Mouse (Mus musculus) neural tube, embryonic 15.5 days (tissue): ENCODE measurements around the gene Lysmd2. TPM values are rescaled to one million over a fixed set of nuclear protein-coding genes. Genes with fewer than 3 reads are reported as not detected.
"Not testable (repeated sequence)": the region's sequence is repeated elsewhere in the genome, so short reads cannot be mapped to it uniquely, and the experiment has no call there.

Experiments
- ATAC-seq: fragments of 200-750 bp; cut with Nextera tagmentation; 2 replicates; pipeline ENCODE4 v1.8.0; 2017; ENCODE audit warnings: mild to moderate bottlenecking, moderate TSS enrichment, moderate library complexity; ENCODE audit not compliant: low FRiP score
- H3K27ac ChIP-seq: fragments of 300-500 bp; sonication (generic); replicated peaks from 2 replicates; pipeline ENCODE4 v1.5.1; 2015; ENCODE audit warnings: mild to moderate bottlenecking, inconsistent platforms
- H3K27me3 ChIP-seq: fragments of 300-500 bp; sonication (generic); replicated peaks from 2 replicates; pipeline ENCODE4 v1.6.1; 2015; ENCODE audit warnings: inconsistent platforms
- H3K36me3 ChIP-seq: fragments of 300-500 bp; sonication (generic); 2 replicates; pipeline ENCODE4 v1.6.1; 2015; ENCODE audit warnings: inconsistent platforms
- H3K4me1 ChIP-seq: fragments of 300-500 bp; sonication (generic); 2 replicates; pipeline ENCODE4 v1.6.1; 2015; ENCODE audit warnings: inconsistent platforms
- H3K4me2 ChIP-seq: fragments of 300-500 bp; sonication (generic); 2 replicates; pipeline ENCODE4 v1.6.1; 2015; ENCODE audit warnings: inconsistent platforms, mild to moderate bottlenecking, moderate library complexity
- H3K4me3 ChIP-seq: fragments of 300-500 bp; sonication (generic); replicated peaks from 2 replicates; pipeline ENCODE4 v1.5.1; 2015; ENCODE audit warnings: mild to moderate bottlenecking, inconsistent platforms
- H3K9ac ChIP-seq: fragments of 300-500 bp; sonication (generic); replicated peaks from 2 replicates; pipeline ENCODE4 v1.6.1; 2015; ENCODE audit warnings: mild to moderate bottlenecking, inconsistent platforms
- H3K9me3 ChIP-seq: fragments of 300-500 bp; sonication (generic); replicated peaks from 2 replicates; pipeline ENCODE4 v1.6.1; 2016; ENCODE audit warnings: inconsistent platforms
- whole genome bisulfite sequencing: fragments of 180-500 bp; shearing (Covaris S2); methylation state at CpG from one replicate; pipeline ENCODE4 v1.1.7; 2015; ENCODE audit warnings: mixed read lengths; 5-methylcytosine and 5-hydroxymethylcytosine counted together
- polyA plus RNA-seq: library from polyadenylated mRNA; unstranded; fragments of >200 nt; fragmentation: Nextera tagmentation; extraction: Ambion mirVana; gene quantifications from 2 replicates; pipeline ENCODE4 v1.2.1, GENCODE M21; 2015

Gene Lysmd2
- polyA plus RNA-seq, 1 experiment from 2014 or later = 39.5 TPM

DNA sequence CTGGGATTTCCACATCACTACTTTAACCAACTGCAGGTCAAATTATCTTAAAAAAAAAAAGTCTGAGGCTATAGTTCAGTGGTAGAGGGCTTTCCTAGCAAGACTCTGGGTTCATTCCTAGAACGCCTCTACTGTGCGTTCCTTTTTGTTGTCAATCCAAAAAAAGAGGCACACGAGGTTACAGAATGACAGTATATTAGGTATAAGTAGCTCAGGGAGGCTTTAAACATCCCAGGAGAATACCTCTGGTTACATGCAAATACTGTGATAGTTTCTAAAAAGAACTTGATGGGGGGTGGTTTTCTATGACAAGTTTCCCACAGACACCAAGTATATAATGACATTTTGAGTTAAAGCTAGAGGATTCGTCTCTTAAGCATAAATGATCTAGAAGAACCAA lies 18.0 kb upstream of the Lysmd2 start:
- Histone ChIP-seq H3K4me3 (no peak overlapping the region), H3K9me3 (no peaks in the 10 kb centered on the region), H3K36me3 (peaks cover 12% of the 10 kb centered on the region), H3K27me3 (no peaks in the 10 kb centered on the region), H3K4me2 (no peak overlapping the region), H3K9ac (no peak overlapping the region), H3K27ac (no peak overlapping the region), H3K4me1 (peaks cover 18% of the 10 kb centered on the region)
- no peak for ATAC-seq
- WGBS = 88% methylated on average over 4 of the region's 4 CpGs

DNA sequence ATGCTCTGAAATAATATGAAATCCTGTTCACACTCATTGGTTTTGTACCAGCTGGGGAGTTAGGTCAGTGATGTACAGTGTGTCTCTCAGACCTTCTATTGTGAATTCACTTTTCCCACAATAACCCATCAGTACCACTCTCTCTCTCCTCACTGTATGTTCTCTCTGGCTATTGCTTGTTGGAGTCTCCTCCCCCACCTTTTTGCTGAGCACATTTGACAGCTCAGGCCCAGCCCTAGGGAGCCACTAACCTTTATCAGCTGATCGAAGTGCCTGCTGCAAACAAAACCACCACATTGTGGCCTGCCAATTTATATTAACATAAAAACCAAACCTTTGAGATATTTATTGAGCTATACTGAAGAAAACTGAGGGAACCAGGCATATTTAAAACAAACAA lies 16.0 kb upstream of the Lysmd2 start:
- ATAC-seq = peak; percentile 29; the same call in 1 of the 2 replicates
- Histone ChIP-seq H3K4me3 (peak overlapping the region; percentile 98), H3K9ac (peak overlapping the region; percentile 88), H3K9me3 (no peaks in the 10 kb centered on the region), H3K27ac (peak overlapping the region; percentile 92), H3K4me2 (peak overlapping the region; percentile 67), H3K27me3 (no peaks in the 10 kb centered on the region), H3K4me1 (peaks cover 18% of the 10 kb centered on the region), H3K36me3 (peaks cover 8% of the 10 kb centered on the region)
- WGBS = 5% methylated on average over 1 of the region's 1 CpGs

DNA sequence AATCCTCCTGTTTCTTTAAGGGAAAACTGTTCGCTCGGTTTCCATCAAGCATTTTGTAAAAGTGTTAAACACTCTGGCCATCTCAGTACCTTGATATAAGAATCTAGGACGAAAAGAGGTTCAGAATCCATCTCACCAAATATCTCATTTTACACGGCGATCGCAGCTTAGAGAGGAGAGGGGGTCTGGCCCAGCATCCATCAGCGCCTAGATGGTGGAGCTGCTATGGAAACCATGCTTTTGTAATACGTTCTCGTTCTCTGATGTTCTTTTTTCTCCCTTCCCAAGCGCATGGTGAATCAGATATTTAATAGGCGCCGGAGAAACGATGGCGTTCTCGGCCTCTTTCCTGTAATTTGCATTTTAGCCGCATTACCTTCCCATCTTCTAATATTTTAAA lies 15.6 kb upstream of the Lysmd2 start:
- peak overlapping the region; percentile 98 for H3K4me3 ChIP-seq
- no peak for ATAC-seq

DNA sequence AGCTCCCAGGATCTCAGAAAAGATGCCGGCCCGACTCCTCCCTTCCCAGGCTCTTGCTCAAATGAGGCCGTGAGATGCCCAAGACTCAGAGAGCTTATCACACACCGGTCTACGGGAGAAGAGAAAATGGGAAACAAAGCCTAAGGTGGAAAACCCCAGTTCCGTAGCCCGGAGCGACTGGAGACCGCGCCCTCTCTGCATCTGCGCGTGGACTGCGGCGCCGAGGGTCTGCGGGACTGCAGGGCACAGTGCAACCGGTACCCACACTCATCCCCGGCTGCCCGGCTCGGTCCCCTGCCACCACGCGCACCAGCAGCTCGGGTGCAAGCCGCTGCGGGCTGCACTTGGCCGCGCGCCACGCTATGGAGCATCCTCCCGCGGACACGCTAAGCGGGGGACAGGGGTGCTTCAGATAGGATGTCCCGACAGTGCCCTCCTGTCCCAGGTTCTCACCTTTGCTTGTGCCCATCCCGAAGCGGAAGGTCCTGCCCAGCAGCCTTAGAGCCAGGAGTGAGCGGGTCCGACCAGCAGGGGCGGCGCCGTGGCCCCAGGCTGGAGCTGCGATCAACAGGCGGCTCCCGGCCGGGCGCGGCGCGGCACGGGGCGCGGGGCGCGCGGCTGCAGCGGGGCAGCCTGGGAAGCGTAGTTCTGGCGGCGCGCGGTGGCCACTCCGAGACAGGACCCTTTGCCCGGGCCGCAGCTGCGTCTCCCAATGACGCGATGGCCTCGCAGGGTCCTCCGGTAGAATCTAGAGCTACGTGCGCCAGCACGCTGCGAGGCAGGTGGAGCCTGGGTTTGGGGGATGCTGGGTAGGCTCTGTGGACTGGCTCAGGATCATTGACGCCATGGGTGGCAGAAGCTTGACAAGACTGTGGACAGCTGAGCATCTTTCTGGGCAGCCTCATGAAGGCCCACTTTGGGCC lies 14.7 kb upstream of the Lysmd2 start, which contains the start of gene Tmod2:
Gene Tmod2, minus strand, starts transcription at position 755 of the 923 bp plus-strand sequence.
- Histone ChIP-seq H3K4me1 (peaks cover 18% of the 10 kb centered on the region), H3K4me3 (peak within 1 kb of the TSS; percentile 98), H3K9me3 (no peaks in the 10 kb centered on the region), H3K36me3 (no peaks in the 10 kb centered on the region), H3K27me3 (no peaks in the 10 kb centered on the region), H3K27ac (peak within 1 kb of the TSS; percentile 92), H3K4me2 (peak within 1 kb of the TSS; percentile 67), H3K9ac (peak within 1 kb of the TSS; percentile 88)
- under 1% methylated on average over 73 of the region's 74 CpGs for WGBS
- peak; percentile 94 for ATAC-seq

More for the DNA sequence above, 15.6 kb upstream of the Lysmd2 start:
- no peaks in the 10 kb centered on the region for H3K9me3 ChIP-seq
- peaks cover 4% of the 10 kb centered on the region for H3K36me3 ChIP-seq
- peak overlapping the region; percentile 88 for H3K9ac ChIP-seq
- no peaks in the 10 kb centered on the region for H3K27me3 ChIP-seq
- peaks cover 18% of the 10 kb centered on the region for H3K4me1 ChIP-seq
- peak overlapping the region; percentile 92 for H3K27ac ChIP-seq
- H3K4me2 ChIP-seq = peak overlapping the region; percentile 67
- WGBS = 6% methylated on average over 16 of the region's 16 CpGs

DNA sequence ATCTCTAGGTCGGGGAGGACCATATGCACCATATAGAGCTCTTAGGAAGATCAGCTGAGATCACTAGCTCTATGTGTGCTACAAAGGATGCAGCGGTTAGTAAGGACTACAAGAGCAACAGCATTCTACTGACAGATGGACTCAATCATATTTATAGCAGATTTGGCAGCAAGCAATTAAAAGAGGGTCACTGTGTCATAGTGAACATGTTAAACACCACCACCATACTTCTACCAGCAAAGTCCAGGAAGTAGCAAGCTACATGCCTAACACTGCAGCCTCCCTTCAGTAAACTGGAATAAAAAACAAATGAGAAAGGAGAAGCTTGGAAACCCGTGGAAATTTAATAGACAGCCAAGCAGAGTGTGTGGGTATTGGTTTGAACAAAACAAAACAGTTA lies 9.0 kb upstream of the Lysmd2 start:
- Histone ChIP-seq H3K4me1 (peaks cover under 1% of the 10 kb centered on the region; the same call in 1 of the 2 replicates), H3K4me3 (no peak overlapping the region), H3K9me3 (no peaks in the 10 kb centered on the region), H3K9ac (no peak overlapping the region), H3K4me2 (no peak overlapping the region), H3K27ac (no peak overlapping the region), H3K27me3 (no peaks in the 10 kb centered on the region), H3K36me3 (no peaks in the 10 kb centered on the region)
- no peak for ATAC-seq
- 75% methylated on average over 3 of the region's 3 CpGs for WGBS

DNA sequence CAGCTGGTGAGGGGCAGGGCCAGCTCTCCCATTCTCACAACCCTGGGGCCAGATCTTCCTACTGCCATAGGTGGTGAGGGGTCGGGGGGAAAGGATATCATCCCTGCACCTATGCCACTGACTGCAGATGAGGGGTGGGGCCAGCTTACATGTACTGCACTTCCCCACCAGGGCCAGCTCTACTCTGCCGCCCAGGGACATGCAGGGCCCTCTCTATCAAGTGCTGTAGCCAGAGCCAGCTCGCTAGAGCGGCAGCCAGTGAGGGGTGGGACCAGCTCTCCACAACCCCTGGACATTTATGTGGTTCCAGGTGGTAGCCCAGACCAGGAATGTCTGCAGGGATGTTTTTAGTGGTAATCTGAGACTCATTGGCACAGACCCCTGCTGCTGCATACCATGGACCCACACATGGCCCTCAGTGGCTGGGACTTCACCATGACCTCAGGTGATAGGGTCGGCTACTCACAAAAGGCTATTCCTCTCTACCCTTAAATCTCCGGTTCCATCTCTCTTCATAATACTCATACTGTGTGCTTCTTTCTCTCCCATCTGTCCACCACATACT lies 6.6 kb upstream of the Lysmd2 start:
- no peak overlapping the region for H3K4me2 ChIP-seq
- 89% methylated on average over 6 of the region's 6 CpGs for WGBS
- no peaks in the 10 kb centered on the region for H3K36me3 ChIP-seq
- no peaks in the 10 kb centered on the region for H3K4me1 ChIP-seq
- no peak overlapping the region for H3K9ac ChIP-seq
- no peaks in the 10 kb centered on the region for H3K27me3 ChIP-seq
- no peaks in the 10 kb centered on the region for H3K9me3 ChIP-seq
- ATAC-seq = 0 out of 2 replicates have a peak, but pooled peaks have one; percentile 21
- H3K27ac ChIP-seq = no peak overlapping the region
- H3K4me3 ChIP-seq = no peak overlapping the region

DNA sequence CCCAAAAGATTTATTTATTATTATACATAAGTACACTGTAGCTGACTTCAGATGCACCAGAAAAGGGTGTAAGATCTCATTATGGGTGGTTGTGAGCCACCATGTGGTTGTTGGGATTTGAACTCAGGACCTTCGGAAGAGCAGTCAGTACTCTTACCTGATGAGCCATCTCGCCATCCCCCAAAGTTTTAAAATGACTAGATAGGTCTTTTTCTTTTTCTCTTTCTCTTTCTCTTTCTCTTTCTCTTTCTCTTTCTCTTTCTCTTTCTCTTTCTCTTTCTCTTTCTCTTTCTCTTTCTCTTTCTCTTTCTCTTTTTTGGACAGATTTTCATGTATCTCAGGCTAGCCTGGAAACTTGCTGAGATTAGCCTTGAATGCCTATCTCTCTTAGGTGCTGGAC lies 5.8 kb upstream of the Lysmd2 start:
- 93% methylated on average over 2 of the region's 2 CpGs for WGBS
- H3K9ac ChIP-seq, H3K4me3 ChIP-seq, H3K36me3 ChIP-seq, H3K27me3 ChIP-seq, ATAC-seq, H3K4me2 ChIP-seq, H3K27ac ChIP-seq, H3K4me1 ChIP-seq, H3K9me3 ChIP-seq: not testable (repeated sequence)

DNA sequence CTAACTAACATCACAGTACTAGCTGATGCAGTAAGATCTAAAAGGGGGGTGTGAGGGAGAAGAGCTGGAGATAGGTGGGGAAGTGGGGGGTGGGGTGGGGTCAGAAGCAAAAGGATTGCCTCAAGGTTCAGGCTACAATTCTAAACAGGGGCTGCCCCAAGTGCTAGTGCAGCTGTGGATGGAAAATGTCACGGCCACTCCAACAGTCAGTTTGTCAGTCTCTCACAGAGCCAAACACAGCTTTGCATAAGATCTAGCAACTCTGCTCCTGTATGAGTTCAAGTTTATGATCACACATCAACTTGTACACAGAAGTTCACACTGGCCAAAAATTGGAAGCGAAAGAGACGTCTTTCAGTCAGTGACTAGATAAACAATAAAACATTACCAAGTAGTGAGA lies 4.1 kb upstream of the Lysmd2 start:
- 85% methylated on average over 3 of the region's 3 CpGs for WGBS

DNA sequence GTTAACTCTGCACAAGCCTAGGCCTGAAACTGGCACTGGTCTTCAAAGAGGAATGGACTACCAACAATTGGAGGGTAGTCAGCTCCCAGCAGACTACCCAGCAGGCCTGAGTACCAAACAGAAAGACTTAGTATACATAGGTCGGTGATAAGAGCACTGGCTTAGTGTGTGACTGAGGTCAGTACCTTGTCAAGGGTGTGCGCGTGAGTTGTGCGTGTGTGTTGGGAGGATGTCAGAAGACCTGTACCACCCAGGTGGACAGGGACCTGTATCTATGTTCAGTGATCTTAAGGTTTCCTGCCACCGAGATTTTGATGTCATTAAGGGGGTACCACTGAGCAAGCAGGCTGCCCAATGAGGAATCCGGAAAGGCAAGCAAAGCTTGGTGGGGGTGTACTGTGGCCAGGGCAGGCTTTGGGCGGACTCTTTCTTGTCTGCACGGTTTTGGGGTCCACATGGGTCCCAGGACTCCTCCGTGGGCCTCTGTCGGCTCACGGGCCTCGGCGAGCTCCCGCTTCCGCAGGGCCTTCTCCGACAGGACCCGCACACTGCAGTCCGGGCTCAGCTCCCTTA lies 472 bp upstream of the Lysmd2 start:
- Histone ChIP-seq H3K9me3 (no peaks in the 10 kb centered on the region), H3K4me2 (peak overlapping the region; percentile 90), H3K27me3 (no peaks in the 10 kb centered on the region), H3K36me3 (no peaks in the 10 kb centered on the region), H3K4me3 (peak overlapping the region; percentile 75), H3K4me1 (peaks cover 19% of the 10 kb centered on the region), H3K9ac (peak overlapping the region; percentile 94), H3K27ac (peak overlapping the region; percentile 96)
- ATAC-seq = peak; percentile 23
- WGBS = 15% methylated on average over 18 of the region's 18 CpGs

More for the DNA sequence above, 4.1 kb upstream of the Lysmd2 start:
- no peak overlapping the region for H3K4me3 ChIP-seq
- no peak overlapping the region for H3K27ac ChIP-seq
- H3K9ac ChIP-seq = no peak overlapping the region
- H3K9me3 ChIP-seq = no peaks in the 10 kb centered on the region
- no peaks in the 10 kb centered on the region for H3K36me3 ChIP-seq
- no peaks in the 10 kb centered on the region for H3K27me3 ChIP-seq
- H3K4me1 ChIP-seq = peaks cover 7% of the 10 kb centered on the region
- no peak overlapping the region for H3K4me2 ChIP-seq
- ATAC-seq = no peak

DNA sequence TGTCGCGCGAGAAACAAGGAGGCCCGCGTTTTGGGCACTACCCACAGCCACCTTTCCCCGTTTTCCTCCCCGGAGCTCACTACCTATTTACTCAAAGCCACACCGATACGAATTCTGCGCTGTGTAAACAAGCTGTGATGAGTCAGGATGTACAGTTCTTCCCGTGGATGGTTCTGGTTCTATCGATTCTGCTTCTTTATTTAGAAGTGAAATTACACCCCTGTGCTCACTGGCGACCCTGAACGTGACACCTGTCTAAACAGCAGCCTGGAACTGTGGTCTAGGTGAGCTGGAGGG lies 715 bp downstream of the Lysmd2 start:
- peak overlapping the region; percentile 75 for H3K4me3 ChIP-seq
- WGBS = under 1% methylated on average over 14 of the region's 14 CpGs
- peak overlapping the region; percentile 94 for H3K9ac ChIP-seq
- no peaks in the 10 kb centered on the region for H3K9me3 ChIP-seq
- no peak for ATAC-seq
- H3K36me3 ChIP-seq = no peaks in the 10 kb centered on the region
- peak overlapping the region; percentile 90 for H3K4me2 ChIP-seq
- no peaks in the 10 kb centered on the region for H3K27me3 ChIP-seq
- peaks cover 19% of the 10 kb centered on the region for H3K4me1 ChIP-seq
- peak overlapping the region; percentile 96 for H3K27ac ChIP-seq

DNA sequence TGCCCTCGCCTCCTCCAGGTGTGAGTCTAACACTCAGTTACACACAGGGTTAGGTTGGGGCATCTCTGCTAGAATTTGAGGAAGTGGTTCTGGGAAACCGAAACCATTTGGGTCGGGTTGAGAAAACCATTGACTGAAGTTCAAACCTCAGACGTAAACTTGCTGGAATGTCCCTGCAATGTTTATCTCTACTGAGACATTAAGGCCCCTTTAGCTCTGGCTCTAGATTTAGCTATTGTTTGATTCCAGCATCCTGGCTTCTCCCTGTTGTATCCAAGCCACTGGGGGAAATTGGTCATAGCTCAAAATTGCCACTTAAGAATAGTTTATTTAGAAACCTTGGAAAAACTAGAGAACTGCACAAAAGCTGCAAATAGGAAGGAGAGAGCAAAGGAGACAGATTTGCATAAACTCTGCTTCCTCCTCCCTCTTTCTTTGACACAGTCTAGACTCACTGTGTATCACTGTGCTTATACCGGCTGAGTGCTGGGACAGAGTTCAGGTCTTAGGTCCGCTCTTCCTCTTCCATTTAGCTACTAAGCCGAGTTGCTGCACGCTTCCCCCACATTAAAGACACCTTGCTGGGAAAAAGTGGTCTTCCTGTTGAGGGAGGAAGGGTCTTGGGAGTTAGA lies 5.4 kb downstream of the Lysmd2 start:
- Histone ChIP-seq H3K4me2 (no peak overlapping the region), H3K4me3 (no peak overlapping the region), H3K27ac (no peak overlapping the region), H3K9ac (no peak overlapping the region), H3K9me3 (no peaks in the 10 kb centered on the region), H3K4me1 (peaks cover 23% of the 10 kb centered on the region), H3K27me3 (no peaks in the 10 kb centered on the region), H3K36me3 (no peaks in the 10 kb centered on the region)
- 85% methylated on average over 8 of the region's 8 CpGs for WGBS
- no peak for ATAC-seq
